Mouse (Mus musculus): Measurements from ENCODE around the gene Rbfox3. TPM values are rescaled to one million over a fixed set of nuclear protein-coding genes. Genes with fewer than 3 reads are reported as not detected.
A peak's percentile ranks its signal among the peaks of the same experiment; 100 is the strongest.

The Rbfox3 gene
- total and polyA plus RNA-seq, 3 experiments, result not detected

- in situ Hi-C loops (cut with MboI; ENCODE audit: low pct_ligation_motif_present, low pct_unique_long_range_greater_than_20kb, low sequenced_read_pairs), result no loop called here
- Histone ChIP-seq H3K9me3 (replicated peaks; ENCODE audit: low read length) (no peaks in the 10 kb centered on the region), H3K27ac (ENCODE audit: insufficient read depth, low read depth) (no peak overlapping the region), H3K4me1 (ENCODE audit: control insufficient read depth in 1 of 2, insufficient read depth in 2 of 2) (peaks cover 7 to 20% of the 10 kb centered on the region in 2 experiments), H3K27me3 (replicated peaks) (peaks cover 92% of the 10 kb centered on the region), H3K36me3 (replicated peaks in 1 of 2; ENCODE audit: control insufficient read depth in 1 of 2, insufficient read depth in 1 of 2, low read length in 1 of 2) (no peaks in the 10 kb centered on the region), H3K9ac (ENCODE audit: insufficient read depth, low read depth) (no peak overlapping the region), H3K4me2 (ENCODE audit: insufficient read depth, low read depth, poor library complexity, severe bottlenecking) (peak overlapping the region; percentile 23), H3K4me3 (replicated peaks in 1 of 3; ENCODE audit: low read depth in 2 of 3, low read length in 2 of 3, poor library complexity in 1 of 3) (no peak overlapping the region), H3K79me2 (replicated peaks; ENCODE audit: control insufficient read depth, extremely low read depth, insufficient read depth, poor library complexity, severe bottlenecking) (no peaks in the 10 kb centered on the region)
- DNase-seq (ENCODE audit: extremely low read depth), result peak; percentile 44
- TF ChIP-seq IRF4 (IDR thresholded peaks at IDR 0.05; ENCODE audit: low read depth, low read length) (no peak), ZC3H11A (IDR thresholded peaks at IDR 0.05; ENCODE audit: low read depth, low read length) (no peak), CHD2 (IDR thresholded peaks at IDR 0.05; ENCODE audit: low read length) (no peak), RCOR1 (conservative IDR thresholded peaks at IDR 0.05; ENCODE audit: low read depth, low read length) (no peak), ZNF384 (IDR thresholded peaks at IDR 0.05; ENCODE audit: low read depth, low read length) (peak; percentile 91), UBTF (IDR thresholded peaks at IDR 0.05; ENCODE audit: low read depth, low read length) (peak; percentile 29; the same call in 1 of the 2 replicates), MXI1 (IDR thresholded peaks at IDR 0.05; ENCODE audit: low read depth, low read length) (no peak; the same call in 1 of the 2 replicates), MAFK (IDR thresholded peaks at IDR 0.05; ENCODE audit: insufficient replicate concordance, low read length) (no peak), ETS1 (conservative IDR thresholded peaks at IDR 0.05; ENCODE audit: low read depth, low read length) (peak; percentile 35), BHLHE40 (IDR thresholded peaks at IDR 0.05; ENCODE audit: low read depth, low read length) (peak; percentile 93), USF1 (IDR thresholded peaks at IDR 0.05; ENCODE audit: low read depth, low read length) (no peak), KAT2A (IDR thresholded peaks at IDR 0.05; ENCODE audit: insufficient replicate concordance, low read length) (no peak), NELFE (IDR thresholded peaks at IDR 0.05; ENCODE audit: low read depth, low read length) (no peak), ZMIZ1 (IDR thresholded peaks at IDR 0.05; ENCODE audit: low read depth, low read length) (no peak), SMC3 (IDR thresholded peaks at IDR 0.05; ENCODE audit: low read depth, low read length) (no peak), GABPA (IDR thresholded peaks at IDR 0.05; ENCODE audit: insufficient replicate concordance, low read depth, low read length) (no peak), EP300 (IDR thresholded peaks at IDR 0.05; ENCODE audit: low read length) (0 out of 2 replicates have a peak, but pooled peaks have one; percentile 25), MYC (IDR thresholded peaks at IDR 0.05; ENCODE audit: low read depth, low read length) (peak; percentile 45; the same call in 1 of the 2 replicates), CTCF (conservative IDR thresholded peaks at IDR 0.05 in 1 of 2, IDR thresholded peaks at IDR 0.05 in 1 of 2; ENCODE audit: low read depth in 2 of 2, low read length in 2 of 2) (no peak), JUN (IDR thresholded peaks at IDR 0.05; ENCODE audit: insufficient read depth, low read depth, low read length) (no peak), TCF12 (IDR thresholded peaks at IDR 0.05; ENCODE audit: low read depth, low read length) (peak; percentile 71), POLR2AphosphoS2 (IDR thresholded peaks at IDR 0.05; ENCODE audit: low read depth, low read length) (no peak), NRF1 (IDR thresholded peaks at IDR 0.05; ENCODE audit: low read depth, low read length) (no peak), ZKSCAN1 (IDR thresholded peaks at IDR 0.05; ENCODE audit: borderline replicate concordance, low read depth, low read length) (no peak), USF2 (conservative IDR thresholded peaks at IDR 0.05; ENCODE audit: low read depth, low read length) (no peak), HCFC1 (IDR thresholded peaks at IDR 0.05; ENCODE audit: low read depth, low read length) (no peak), TBP (conservative IDR thresholded peaks at IDR 0.05; ENCODE audit: low read depth, low read length) (no peak)
- dilution Hi-C loops (cut with MboI; ENCODE audit: extremely low pct_ligation_motif_present, extremely low pct_unique_long_range_greater_than_20kb, low sequenced_read_pairs), result no loop called here
Observed at GRCm38 (mm10) chr11:118793639-118794021, 117.8 kb downstream of the Rbfox3 start.

Measured in CH12.LX (cell line).